Mouse (Mus musculus): ENCODE measurements around the gene Slc47a2. TPM values are rescaled to one million over a fixed set of nuclear protein-coding genes. Genes with fewer than 3 reads are reported as not detected.

The Slc47a2 gene
- 0.03 and 0.06 TPM in 2 replicates for polyA plus RNA-seq (2015; fragmentation: Nextera tagmentation; extraction: Ambion mirVana)

DNA sequence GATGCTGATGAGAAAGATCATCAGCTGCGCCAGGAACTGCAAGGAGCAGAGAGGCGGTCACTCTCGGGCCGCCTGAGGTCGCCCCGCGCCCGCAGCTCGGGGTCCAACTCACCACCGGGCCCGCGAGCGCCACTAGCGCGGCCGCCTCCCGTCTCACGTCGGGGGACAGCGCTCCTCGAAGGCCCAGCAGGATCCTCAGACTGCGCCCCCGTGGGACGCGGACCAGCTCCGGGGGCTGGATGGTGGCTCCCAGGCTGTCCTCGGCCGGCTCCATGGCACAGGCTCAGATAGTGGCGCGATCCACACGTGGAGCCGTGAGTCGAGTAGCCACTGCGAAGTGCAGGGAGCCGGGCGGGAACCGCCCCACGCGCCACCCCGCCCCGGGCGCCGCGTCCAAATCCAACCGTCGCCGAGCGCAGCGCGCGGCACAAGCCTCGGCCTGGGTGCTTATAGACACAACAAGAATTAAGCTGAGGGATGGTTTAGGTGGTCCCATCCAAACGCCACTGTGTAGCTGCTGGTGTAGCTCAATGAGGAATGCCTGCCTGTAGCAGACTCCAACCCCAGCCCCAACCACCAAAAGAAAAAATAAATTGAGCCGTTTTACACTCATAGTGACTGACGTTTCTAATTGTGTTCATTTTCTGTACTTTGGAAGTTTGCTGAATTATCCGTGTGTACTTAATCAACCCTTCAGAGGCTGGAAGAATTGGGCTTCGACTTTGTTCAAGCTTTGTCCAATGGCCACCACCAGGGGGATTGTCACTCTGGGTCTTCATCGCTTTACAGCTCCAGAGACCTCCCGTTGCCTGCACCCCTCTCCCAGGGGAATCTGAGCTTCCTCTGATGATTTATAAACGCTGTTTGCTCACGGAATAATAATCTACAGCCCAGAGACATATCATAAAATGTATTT lies at the start of gene Slc47a2:
Slc47a2 (minus strand) TSS at position 356 of the 916 bp plus-strand sequence.
- Histone ChIP-seq H3K9ac (no peak within 1 kb of the TSS), H3K27ac (replicated peaks) (no peak within 1 kb of the TSS), H3K27me3 (peaks cover 71% of the 10 kb centered on the region), H3K4me3 (replicated peaks) (peak within 1 kb of the TSS; percentile 32), H3K4me2 (peak within 1 kb of the TSS; percentile 64), H3K9me3 (replicated peaks) (no peaks in the 10 kb centered on the region), H3K4me1 (replicated peaks) (0 out of 2 replicates have a peak, but pooled peaks cover 5% of the 10 kb centered on the region), H3K36me3 (replicated peaks) (no peaks in the 10 kb centered on the region)
- no peak for ATAC-seq (ENCODE audit: insufficient read depth)
- 7% methylated on average over 61 of the region's 61 CpGs for WGBS (ENCODE audit: insufficient replicate concordance)

DNA sequence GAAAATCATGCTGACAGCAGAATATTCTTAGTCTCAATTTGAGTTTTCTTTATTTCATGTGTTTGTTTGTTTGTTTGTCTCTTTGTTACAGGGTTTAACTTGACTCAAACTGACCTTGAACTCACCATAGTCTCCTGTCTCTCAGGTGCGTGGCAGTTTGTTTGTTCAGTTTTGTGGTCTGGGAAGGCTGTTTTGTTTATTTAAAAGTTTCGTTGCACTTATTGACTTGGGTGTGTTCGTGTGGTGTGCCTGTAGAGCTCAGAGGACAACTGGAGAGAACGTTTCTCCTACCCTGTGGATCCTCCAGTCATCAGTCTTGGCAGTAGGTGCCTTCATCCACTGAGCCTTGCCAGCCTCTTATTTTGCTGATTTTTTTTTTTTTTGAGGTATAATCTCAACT lies 46.3 kb upstream of the Slc47a2 start:
- Histone ChIP-seq H3K9ac (no peak overlapping the region), H3K36me3 (replicated peaks) (no peaks in the 10 kb centered on the region), H3K27me3 (no peaks in the 10 kb centered on the region), H3K9me3 (replicated peaks) (no peaks in the 10 kb centered on the region), H3K4me3 (replicated peaks) (no peak overlapping the region), H3K27ac (replicated peaks) (no peak overlapping the region), H3K4me2 (no peak overlapping the region), H3K4me1 (replicated peaks) (no peaks in the 10 kb centered on the region)
- no peak for ATAC-seq (ENCODE audit: insufficient read depth)
- 52% methylated on average over 4 of the region's 4 CpGs for WGBS (ENCODE audit: insufficient replicate concordance)

DNA sequence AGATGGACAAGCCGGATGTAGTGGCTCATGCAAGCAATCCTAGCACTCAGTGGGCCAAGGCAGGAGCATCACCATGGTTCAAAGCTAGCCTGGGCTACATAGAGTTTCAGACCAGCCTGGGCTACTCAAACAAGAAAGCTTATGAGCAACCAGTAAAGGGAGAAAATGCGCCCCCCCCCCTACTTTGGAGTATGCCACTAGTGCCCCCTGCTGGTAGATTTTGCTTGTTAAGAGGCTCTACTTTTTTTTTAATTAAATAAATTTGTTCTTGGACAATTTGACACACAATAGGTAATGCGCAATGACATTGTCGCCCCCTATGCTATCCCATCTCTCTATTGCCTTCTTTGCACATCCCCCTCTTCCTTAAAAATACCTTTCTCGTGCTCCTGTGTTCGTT lies 45.4 kb upstream of the Slc47a2 start:
- Histone ChIP-seq H3K4me1 (replicated peaks) (no peaks in the 10 kb centered on the region), H3K9me3 (replicated peaks) (no peaks in the 10 kb centered on the region), H3K27me3 (no peaks in the 10 kb centered on the region), H3K27ac (replicated peaks) (no peak overlapping the region), H3K9ac (no peak overlapping the region), H3K4me2 (no peak overlapping the region), H3K4me3 (replicated peaks) (no peak overlapping the region), H3K36me3 (replicated peaks) (no peaks in the 10 kb centered on the region)
- 48% methylated on average over 6 of the region's 6 CpGs for WGBS (ENCODE audit: insufficient replicate concordance)
- no peak for ATAC-seq (ENCODE audit: insufficient read depth)

DNA sequence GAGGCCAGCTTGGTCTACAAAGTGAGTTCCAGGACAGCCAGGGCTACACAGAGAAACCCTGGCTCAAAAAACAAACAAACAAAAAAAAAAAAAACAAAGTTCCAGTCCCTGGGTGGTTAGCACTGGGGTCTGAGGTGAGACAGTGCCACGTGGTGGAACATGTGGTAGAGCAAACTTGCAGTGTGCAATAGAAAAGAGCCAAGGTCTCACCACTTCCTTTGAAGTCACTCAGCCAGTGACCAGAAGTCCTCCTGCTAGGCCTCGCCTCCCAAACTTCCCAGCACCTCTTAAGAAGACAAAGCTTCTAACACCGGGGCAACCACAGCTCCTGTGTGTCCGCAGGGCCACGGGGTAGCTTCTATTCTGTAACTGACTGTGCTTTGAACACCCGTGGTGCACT lies 44.6 kb upstream of the Slc47a2 start:
- no peaks in the 10 kb centered on the region for H3K27me3 ChIP-seq
- no peak overlapping the region for H3K27ac ChIP-seq (replicated peaks)
- 45% methylated on average over 6 of the region's 6 CpGs for WGBS (ENCODE audit: insufficient replicate concordance)
- ATAC-seq (ENCODE audit: insufficient read depth): no peak
- H3K4me3 ChIP-seq (replicated peaks): no peak overlapping the region
- H3K9ac ChIP-seq: no peak overlapping the region
- H3K4me1 ChIP-seq (replicated peaks): no peaks in the 10 kb centered on the region
- H3K36me3 ChIP-seq (replicated peaks): no peaks in the 10 kb centered on the region
- no peaks in the 10 kb centered on the region for H3K9me3 ChIP-seq (replicated peaks)
- H3K4me2 ChIP-seq: no peak overlapping the region

DNA sequence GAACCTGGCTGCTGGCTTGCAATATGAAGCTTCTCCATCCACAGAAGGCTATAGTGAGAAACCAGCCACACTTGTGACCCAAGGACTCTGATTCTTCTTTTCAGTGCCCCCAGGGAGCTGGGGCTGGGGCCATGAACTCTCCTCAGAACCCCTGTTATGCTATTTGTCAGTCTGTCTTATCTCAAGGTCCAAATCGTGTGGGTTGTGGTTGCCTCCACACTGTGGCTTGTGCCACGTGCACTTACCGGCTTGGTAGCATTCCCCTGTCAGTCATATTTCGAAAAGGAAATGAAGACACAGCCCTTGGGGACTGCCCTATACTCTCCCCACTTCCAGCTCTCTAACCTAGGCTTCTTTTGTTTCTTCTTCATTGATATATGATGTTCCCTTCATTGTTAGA lies 43.1 kb upstream of the Slc47a2 start:
- H3K9me3 ChIP-seq (replicated peaks): no peaks in the 10 kb centered on the region
- H3K4me3 ChIP-seq (replicated peaks): no peak overlapping the region
- H3K27me3 ChIP-seq: no peaks in the 10 kb centered on the region
- no peak for ATAC-seq (ENCODE audit: insufficient read depth)
- H3K36me3 ChIP-seq (replicated peaks): no peaks in the 10 kb centered on the region
- no peak overlapping the region for H3K9ac ChIP-seq
- WGBS (ENCODE audit: insufficient replicate concordance): 12% methylated on average over 4 of the region's 4 CpGs
- H3K4me1 ChIP-seq (replicated peaks): no peaks in the 10 kb centered on the region
- H3K4me2 ChIP-seq: no peak overlapping the region
- no peak overlapping the region for H3K27ac ChIP-seq (replicated peaks)

DNA sequence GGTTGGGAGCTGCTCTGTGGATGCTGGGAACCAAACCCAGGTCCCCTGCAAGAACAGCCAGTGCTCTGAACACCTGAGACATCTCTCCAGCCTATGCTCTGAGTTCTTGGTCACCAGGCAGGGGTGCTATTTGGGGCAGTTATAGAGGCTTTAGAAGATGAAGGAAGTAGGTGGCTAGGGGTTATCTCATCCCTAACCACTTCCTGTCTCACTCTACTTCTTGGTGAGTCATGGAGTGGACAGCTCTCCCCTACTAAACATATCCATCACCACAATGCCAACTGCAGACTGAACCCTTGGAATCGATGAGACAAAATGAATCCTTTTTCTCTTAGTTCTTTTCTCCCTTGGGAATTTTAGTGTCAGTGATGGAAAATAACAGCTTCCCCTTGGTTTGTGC lies 38.6 kb upstream of the Slc47a2 start:
- H3K9ac ChIP-seq: no peak overlapping the region

DNA sequence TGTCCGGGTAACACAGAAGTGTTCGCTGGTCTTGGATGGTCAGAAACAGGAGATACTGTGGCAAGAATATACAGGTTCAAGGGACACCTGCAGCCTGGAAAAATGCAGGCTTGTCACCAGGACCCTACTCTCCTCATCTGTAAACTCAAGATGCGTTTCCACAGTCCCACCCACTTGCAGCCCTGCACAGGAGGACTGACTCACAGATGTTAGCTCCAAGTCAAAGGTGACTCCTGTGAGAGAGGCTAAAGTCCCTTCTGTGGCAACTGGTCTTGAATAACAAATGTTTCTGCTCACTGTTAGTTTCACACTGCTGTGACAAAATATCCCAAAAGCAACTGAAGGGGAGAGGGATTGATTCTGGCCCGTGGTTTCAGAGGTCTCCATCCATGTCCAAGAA lies 36.0 kb upstream of the Slc47a2 start:
- 33% methylated on average over 4 of the region's 4 CpGs for WGBS (ENCODE audit: insufficient replicate concordance)
- peaks cover 40% of the 10 kb centered on the region for H3K27me3 ChIP-seq

More for the DNA sequence above, 38.6 kb upstream of the Slc47a2 start:
- H3K27me3 ChIP-seq: peaks cover 38% of the 10 kb centered on the region
- 47% methylated on average over 1 of the region's 1 CpGs for WGBS (ENCODE audit: insufficient replicate concordance)
- H3K4me3 ChIP-seq (replicated peaks): no peak overlapping the region
- H3K4me1 ChIP-seq (replicated peaks): 0 out of 2 replicates have a peak, but pooled peaks cover 4% of the 10 kb centered on the region
- no peak overlapping the region for H3K27ac ChIP-seq (replicated peaks)
- H3K9me3 ChIP-seq (replicated peaks): no peaks in the 10 kb centered on the region
- ATAC-seq (ENCODE audit: insufficient read depth): no peak
- H3K4me2 ChIP-seq: no peak overlapping the region
- H3K36me3 ChIP-seq (replicated peaks): no peaks in the 10 kb centered on the region

DNA sequence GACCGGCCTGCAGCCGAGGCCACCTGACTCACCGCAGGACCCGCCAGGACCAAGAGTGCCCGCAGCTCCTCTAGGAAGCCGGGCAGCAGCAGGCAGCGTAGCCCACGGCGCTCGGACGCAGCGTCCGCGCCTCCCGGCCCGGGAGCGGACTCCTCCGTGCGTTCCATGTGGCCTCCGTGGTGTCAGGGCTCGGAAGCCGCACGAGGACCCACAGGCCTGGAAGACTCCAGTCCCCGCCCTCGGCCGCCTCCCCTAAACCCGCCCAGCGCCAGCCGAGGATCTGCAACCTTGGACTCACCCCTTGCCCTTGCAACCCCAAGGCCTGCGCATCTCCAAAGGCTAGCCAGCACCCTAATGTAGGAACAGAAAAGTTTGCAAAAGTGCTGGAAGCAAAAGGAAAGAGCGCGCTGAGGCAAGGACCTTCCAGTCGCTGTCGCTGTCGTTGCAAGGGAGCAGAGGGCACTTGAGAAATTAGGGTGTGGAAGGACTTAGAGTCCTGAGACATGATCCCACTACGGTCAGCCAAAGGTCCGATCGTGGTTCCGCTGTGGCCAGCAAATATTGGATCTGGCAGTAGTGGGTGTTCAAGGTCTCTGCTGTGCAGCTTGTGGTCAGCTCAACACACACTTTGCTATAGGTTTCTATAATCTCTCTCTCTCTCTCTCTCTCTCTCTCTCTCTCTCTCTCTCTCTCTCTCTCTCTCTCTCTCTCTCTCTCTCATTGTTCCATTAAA lies 35.4 kb upstream of the Slc47a2 start, which contains the start of gene Slc47a1:
Slc47a1 (minus strand) TSS at position 465 of the 733 bp plus-strand sequence.
- Histone ChIP-seq H3K9ac (no peak within 1 kb of the TSS), H3K36me3 (replicated peaks) (no peaks in the 10 kb centered on the region), H3K27ac (replicated peaks) (peak within 1 kb of the TSS; percentile 38; the same call in 1 of the 2 replicates), H3K4me2 (peak within 1 kb of the TSS; percentile 55), H3K4me3 (replicated peaks) (peak within 1 kb of the TSS; percentile 36), H3K4me1 (replicated peaks) (0 out of 2 replicates have a peak, but pooled peaks cover 4% of the 10 kb centered on the region), H3K9me3 (replicated peaks) (no peaks in the 10 kb centered on the region), H3K27me3 (peaks cover 40% of the 10 kb centered on the region)
- peak; percentile 51 for ATAC-seq (ENCODE audit: insufficient read depth)
- WGBS (ENCODE audit: insufficient replicate concordance): 14% methylated on average over 39 of the region's 39 CpGs

More for the DNA sequence above, 36.0 kb upstream of the Slc47a2 start:
- Histone ChIP-seq H3K9me3 (replicated peaks) (no peaks in the 10 kb centered on the region), H3K27ac (replicated peaks) (no peak overlapping the region), H3K4me1 (replicated peaks) (0 out of 2 replicates have a peak, but pooled peaks cover 4% of the 10 kb centered on the region), H3K4me3 (replicated peaks) (no peak overlapping the region), H3K9ac (no peak overlapping the region), H3K4me2 (no peak overlapping the region), H3K36me3 (replicated peaks) (no peaks in the 10 kb centered on the region)
- ATAC-seq (ENCODE audit: insufficient read depth): 0 out of 2 replicates have a peak, but pooled peaks have one; percentile 34

DNA sequence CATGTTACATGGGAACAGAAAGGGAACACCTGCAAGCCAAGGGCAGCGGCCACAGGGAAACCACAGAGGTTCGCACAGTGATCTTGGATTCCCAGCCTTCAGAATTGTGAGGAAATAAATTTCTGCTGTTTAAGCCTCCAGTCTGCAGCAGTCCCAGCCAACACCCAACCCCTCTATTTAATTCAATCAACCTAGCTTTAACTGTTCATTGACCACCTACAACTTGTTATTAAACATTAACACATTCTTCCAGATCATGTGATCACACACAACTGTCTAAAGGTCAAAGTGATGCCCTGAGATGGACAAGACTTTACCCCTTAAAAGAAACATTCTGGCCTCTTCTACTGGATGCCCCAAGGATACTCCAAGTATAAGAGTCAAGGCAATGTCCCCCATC lies 26.0 kb upstream of the Slc47a2 start:
- no peaks in the 10 kb centered on the region for H3K36me3 ChIP-seq (replicated peaks)
- no peaks in the 10 kb centered on the region for H3K4me1 ChIP-seq (replicated peaks)
- no peak overlapping the region for H3K4me3 ChIP-seq (replicated peaks)
- H3K9me3 ChIP-seq (replicated peaks): no peaks in the 10 kb centered on the region
- no peak overlapping the region for H3K9ac ChIP-seq
- H3K27me3 ChIP-seq: no peaks in the 10 kb centered on the region
- no peak overlapping the region for H3K4me2 ChIP-seq
- WGBS (ENCODE audit: insufficient replicate concordance): 65% methylated on average over 2 of the region's 2 CpGs
- no peak for ATAC-seq (ENCODE audit: insufficient read depth)
- H3K27ac ChIP-seq (replicated peaks): no peak overlapping the region

DNA sequence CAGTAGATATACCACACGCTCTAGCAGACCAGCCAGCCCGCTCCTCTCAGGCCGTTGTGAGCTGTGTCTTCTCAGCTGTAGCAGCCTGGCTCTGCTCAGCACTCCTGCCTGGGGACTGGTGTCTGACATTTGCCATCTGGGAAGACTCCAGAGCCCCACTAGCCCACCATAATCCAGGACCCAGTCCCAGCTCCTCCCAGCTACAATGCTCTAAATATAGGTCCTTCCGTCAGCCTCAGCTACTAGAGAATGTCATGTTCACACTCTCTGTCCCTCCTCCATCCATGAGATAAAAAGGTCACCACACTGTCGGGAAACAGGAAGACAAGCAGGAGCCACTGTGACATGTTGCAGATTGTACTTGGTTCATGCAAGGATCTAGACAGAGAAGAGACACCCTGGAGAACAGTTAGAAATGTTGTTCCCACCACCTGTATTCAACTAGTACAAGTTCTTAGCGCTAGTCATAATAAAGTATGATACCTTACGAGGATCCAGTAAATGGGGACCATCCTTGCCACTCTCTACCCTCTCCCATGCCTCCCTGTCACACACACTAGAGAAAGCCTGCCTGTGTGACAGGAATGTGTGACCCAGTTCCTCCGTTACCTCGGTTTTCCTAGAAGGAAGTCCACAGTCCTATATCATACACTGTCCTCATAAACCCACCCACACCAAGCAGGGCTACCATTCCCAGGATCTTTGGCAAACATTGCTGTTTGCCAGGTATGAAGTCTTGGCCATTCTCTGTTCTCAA lies 24.0 kb upstream of the Slc47a2 start:
- H3K27me3 ChIP-seq: no peaks in the 10 kb centered on the region
- H3K27ac ChIP-seq (replicated peaks): no peak overlapping the region
- H3K4me2 ChIP-seq: no peak overlapping the region
- 47% methylated on average over 9 of the region's 9 CpGs for WGBS (ENCODE audit: insufficient replicate concordance)
- H3K9ac ChIP-seq: no peak overlapping the region
- no peaks in the 10 kb centered on the region for H3K9me3 ChIP-seq (replicated peaks)
- no peak for ATAC-seq (ENCODE audit: insufficient read depth)
- H3K4me1 ChIP-seq (replicated peaks): no peaks in the 10 kb centered on the region
- no peaks in the 10 kb centered on the region for H3K36me3 ChIP-seq (replicated peaks)
- H3K4me3 ChIP-seq (replicated peaks): no peak overlapping the region

Measured in liver, embryonic 15.5 days (tissue).